Mouse (Mus musculus) erythroblast, embryonic 14.5 days (primary cell): ENCODE results near the gene Muc1. TPM values are rescaled to one million over a fixed set of nuclear protein-coding genes. Genes with fewer than 3 reads are reported as not detected.
A peak's percentile ranks its signal among the peaks of the same experiment; 100 is the strongest.

Experiments
- H3K27me3 ChIP-seq: 2 replicates; pipeline ENCODE4 v1.6.1; 2012; ENCODE audit warnings: inconsistent platforms; ENCODE audit not compliant: control insufficient read depth
- H3K36me3 ChIP-seq: 2 replicates; pipeline ENCODE4 v1.6.1; 2012; ENCODE audit warnings: mild to moderate bottlenecking, inconsistent platforms; ENCODE audit not compliant: control insufficient read depth
- H3K4me1 ChIP-seq: 2 replicates; pipeline ENCODE4 v1.6.1; 2012; ENCODE audit warnings: inconsistent platforms; ENCODE audit not compliant: control insufficient read depth
- H3K4me3 ChIP-seq: replicated peaks from 2 replicates; pipeline ENCODE3; 2012; ENCODE audit warnings: moderate library complexity, mild to moderate bottlenecking, inconsistent platforms
- H3K9me3 ChIP-seq: 2 replicates; pipeline ENCODE4 v1.6.1; 2012; ENCODE audit warnings: low read length, inconsistent platforms, mixed read lengths; ENCODE audit not compliant: control insufficient read depth
- GATA1 ChIP-seq: IDR thresholded peaks from 2 replicates; pipeline ENCODE4 v1.6.1; 2012; ENCODE audit warnings: low read length, inconsistent platforms, mixed read lengths
- TAL1 ChIP-seq: IDR thresholded peaks from 3 replicates; pipeline ENCODE4 v1.6.1; 2012; ENCODE audit warnings: low read length, inconsistent platforms, mixed read lengths
- polyA plus RNA-seq: library from polyadenylated mRNA; stranded (reverse); fragments of >175 nt; gene quantifications from 2 replicates; pipeline ENCODE4 v1.2.3, GENCODE M21; 2012

The Muc1 gene
- polyA plus RNA-seq, 1 experiment, result not detected

GRCm38 (mm10) chr3:89218271-89218670, 10.6 kb upstream of the Muc1 start:
- no peak overlapping the region for H3K4me3 ChIP-seq
- H3K27me3 ChIP-seq, result peaks cover 40% of the 10 kb centered on the region
- no peaks in the 10 kb centered on the region for H3K36me3 ChIP-seq
- TF ChIP-seq TAL1 (no peak), GATA1 (no peak)
- H3K4me1 ChIP-seq, result peaks cover 26% of the 10 kb centered on the region
- H3K9me3 ChIP-seq, result no peaks in the 10 kb centered on the region

- no peaks in the 10 kb centered on the region for H3K36me3 ChIP-seq
- H3K27me3 ChIP-seq, result peaks cover 46% of the 10 kb centered on the region
- H3K9me3 ChIP-seq, result no peaks in the 10 kb centered on the region
- no peak overlapping the region for H3K4me3 ChIP-seq
- TF ChIP-seq TAL1 (no peak), GATA1 (no peak)
- H3K4me1 ChIP-seq, result peaks cover 16% of the 10 kb centered on the region
Measured at GRCm38 (mm10) chr3:89219546-89219945, 9.3 kb upstream of the Muc1 start.

- TF ChIP-seq TAL1 (no peak), GATA1 (no peak)
- Histone ChIP-seq H3K9me3 (no peaks in the 10 kb centered on the region; the same call in 1 of the 2 replicates), H3K27me3 (peaks cover 49% of the 10 kb centered on the region), H3K4me1 (peaks cover under 1% of the 10 kb centered on the region; the same call in 1 of the 2 replicates), H3K4me3 (no peak overlapping the region), H3K36me3 (no peaks in the 10 kb centered on the region)
Measured at GRCm38 (mm10) chr3:89221167-89221566, 7.7 kb upstream of the Muc1 start.

GRCm38 (mm10) chr3:89224796-89225195, 4.1 kb upstream of the Muc1 start:
- no peak overlapping the region for H3K4me3 ChIP-seq
- peaks cover 68% of the 10 kb centered on the region for H3K27me3 ChIP-seq
- H3K36me3 ChIP-seq, result no peaks in the 10 kb centered on the region
- TF ChIP-seq TAL1, result no peak
- no peak for TF ChIP-seq GATA1
- H3K9me3 ChIP-seq, result no peaks in the 10 kb centered on the region; the same call in 1 of the 2 replicates
- H3K4me1 ChIP-seq, result peaks cover 18% of the 10 kb centered on the region

GRCm38 (mm10) chr3:89225321-89225815, 3.5 kb upstream of the Muc1 start:
- peaks cover 18% of the 10 kb centered on the region for H3K4me1 ChIP-seq
- H3K9me3 ChIP-seq, result no peaks in the 10 kb centered on the region; the same call in 1 of the 2 replicates
- H3K4me3 ChIP-seq, result no peak overlapping the region
- H3K36me3 ChIP-seq, result no peaks in the 10 kb centered on the region
- peaks cover 72% of the 10 kb centered on the region for H3K27me3 ChIP-seq
- TF ChIP-seq GATA1, result no peak
- TF ChIP-seq TAL1, result no peak

GRCm38 (mm10) chr3:89225918-89226317, 2.9 kb upstream of the Muc1 start:
- Histone ChIP-seq H3K4me1 (peaks cover 18% of the 10 kb centered on the region), H3K9me3 (no peaks in the 10 kb centered on the region; the same call in 1 of the 2 replicates), H3K4me3 (no peak overlapping the region), H3K36me3 (no peaks in the 10 kb centered on the region), H3K27me3 (peaks cover 78% of the 10 kb centered on the region)
- TF ChIP-seq TAL1 (no peak), GATA1 (no peak)

GRCm38 (mm10) chr3:89226361-89226760, 2.5 kb upstream of the Muc1 start:
- Histone ChIP-seq H3K27me3 (peaks cover 82% of the 10 kb centered on the region), H3K4me1 (peaks cover 18% of the 10 kb centered on the region), H3K4me3 (no peak overlapping the region), H3K36me3 (no peaks in the 10 kb centered on the region), H3K9me3 (no peaks in the 10 kb centered on the region; the same call in 1 of the 2 replicates)
- TF ChIP-seq TAL1 (no peak), GATA1 (no peak)

- Histone ChIP-seq H3K4me3 (peak within 1 kb of the TSS; percentile 58), H3K9me3 (no peaks in the 10 kb centered on the region; the same call in 1 of the 2 replicates)
Measured at GRCm38 (mm10) chr3:89226900-89227299, 2.0 kb upstream of the Muc1 start, which contains the start of gene Mtx1. Gene Mtx1 (minus strand): TSS chr3:89227088.

GRCm38 (mm10) chr3:89227307-89228179, 1.3 kb upstream of the Muc1 start:
- TF ChIP-seq GATA1 (no peak), TAL1 (no peak)
- Histone ChIP-seq H3K36me3 (no peaks in the 10 kb centered on the region), H3K4me3 (peak overlapping the region; percentile 58), H3K9me3 (no peaks in the 10 kb centered on the region; the same call in 1 of the 2 replicates), H3K4me1 (peaks cover 18% of the 10 kb centered on the region), H3K27me3 (peaks cover 90% of the 10 kb centered on the region)

More at GRCm38 (mm10) chr3:89226900-89227299, 2.0 kb upstream of the Muc1 start, which contains the start of gene Mtx1:
- Histone ChIP-seq H3K27me3 (peaks cover 88% of the 10 kb centered on the region), H3K36me3 (no peaks in the 10 kb centered on the region), H3K4me1 (peaks cover 18% of the 10 kb centered on the region)
- TF ChIP-seq GATA1 (no peak), TAL1 (no peak)
